Mouse (Mus musculus) layer of hippocampus, adult 9-10 months (tissue): ENCODE data around the gene Plppr5.

Experiments used
- DNase-seq: peaks from one replicate; pipeline ENCODE4 v3.0.0; 2022; ENCODE audit warnings: low spot score

The Plppr5 gene

GRCm38 (mm10) chr3:117708788-117709187, 134.2 kb downstream of the Plppr5 start:
- DNase-seq = no peak

GRCm38 (mm10) chr3:117716534-117717280, 142.1 kb downstream of the Plppr5 start:
- DNase-seq = no peak

- no peak for DNase-seq
Measured at GRCm38 (mm10) chr3:117723390-117723789, 148.8 kb downstream of the Plppr5 start.

GRCm38 (mm10) chr3:117724521-117724920, 149.9 kb downstream of the Plppr5 start:
- DNase-seq = no peak

- no peak for DNase-seq
Measured at GRCm38 (mm10) chr3:117725501-117725900, 150.9 kb downstream of the Plppr5 start.

GRCm38 (mm10) chr3:117728136-117728535, 153.5 kb downstream of the Plppr5 start:
- no peak for DNase-seq

GRCm38 (mm10) chr3:117729121-117730072, 154.8 kb downstream of the Plppr5 start:
- no peak for DNase-seq

- no peak for DNase-seq
Measured at GRCm38 (mm10) chr3:117731545-117731944, 156.9 kb downstream of the Plppr5 start.

- no peak for DNase-seq
Measured at GRCm38 (mm10) chr3:117732661-117733060, 158.0 kb downstream of the Plppr5 start.
